Mouse (Mus musculus) liver, postnatal 0 days (tissue): ENCODE measurements at regions not wholly inside any gene's neighbourhood (a gene's known extent, or its start where the extent isn't known, plus 50 kb on each side); places are given as distances from the start of the nearest gene placed in this dataset.

ENCODE experiments used
- CTCF ChIP-seq: sonication (generic); IDR thresholded peaks from 2 replicates; pipeline ENCODE4 v1.5.1; 2016; ENCODE audit warnings: antibody characterized with exemption, low read depth
- EP300 ChIP-seq: IDR thresholded peaks from 2 replicates; pipeline ENCODE4 v1.6.1; 2016; ENCODE audit warnings: antibody characterized with exemption, low read depth, mild to moderate bottlenecking

DNA sequence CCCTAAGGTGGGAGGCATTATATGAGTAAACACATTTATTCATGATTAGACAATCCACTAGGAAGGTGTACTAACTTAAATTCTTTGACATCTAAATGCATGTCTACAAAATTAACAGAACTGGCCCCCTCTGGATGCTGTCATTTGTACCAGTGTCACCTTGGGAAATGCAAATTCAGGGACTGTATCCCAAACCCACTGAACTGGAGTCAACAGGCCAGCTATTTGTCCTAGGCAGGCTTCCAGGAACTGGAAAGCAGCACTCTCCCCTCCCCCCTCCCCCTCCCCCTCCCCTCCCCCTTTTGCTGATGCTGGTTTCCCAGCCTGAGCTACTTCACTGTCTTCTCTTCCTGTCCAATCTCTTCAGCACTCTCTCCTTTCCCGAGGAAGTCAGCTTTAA, 91.7 kb upstream of the Osr1 start:
- TF ChIP-seq CTCF: no peak
- TF ChIP-seq EP300: no peak
